Mouse (Mus musculus): ENCODE data around the gene Tbcc. TPM values are rescaled to one million over a fixed set of nuclear protein-coding genes. Genes with fewer than 3 reads are reported as not detected.

The Tbcc gene
- polyA plus RNA-seq, 1 experiment from 2014 or later = 61.6 TPM

DNA sequence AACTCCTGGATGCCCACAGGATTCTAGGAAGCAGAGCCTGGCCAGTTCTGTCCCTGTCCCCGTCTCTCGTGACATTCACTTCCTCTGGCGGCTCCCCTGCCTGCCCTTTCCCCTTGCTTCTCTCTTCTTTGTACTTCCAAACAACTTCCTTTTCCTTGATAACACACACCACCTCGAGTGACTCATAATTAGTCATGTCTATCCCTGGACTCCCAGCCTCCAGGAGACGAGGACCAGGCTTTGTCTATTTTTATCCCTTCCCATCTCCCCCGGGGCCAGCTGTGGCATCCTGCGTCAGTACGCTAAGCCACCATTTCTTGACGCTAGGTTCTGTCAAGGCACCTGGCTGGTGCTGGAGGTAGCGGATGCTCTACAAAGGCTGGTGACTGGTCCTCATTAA is 16.4 kb upstream of the Tbcc start:
- Histone ChIP-seq H3K4me2 (no peak overlapping the region), H3K9me3 (no peaks in the 10 kb centered on the region), H3K4me1 (no peaks in the 10 kb centered on the region), H3K9ac (no peak overlapping the region), H3K27ac (no peak overlapping the region), H3K27me3 (replicated peaks) (no peaks in the 10 kb centered on the region), H3K36me3 (replicated peaks) (no peaks in the 10 kb centered on the region), H3K4me3 (no peak overlapping the region)
- WGBS = 46% methylated on average over 10 of the region's 10 CpGs
- ATAC-seq (replicated peaks) = no peak

DNA sequence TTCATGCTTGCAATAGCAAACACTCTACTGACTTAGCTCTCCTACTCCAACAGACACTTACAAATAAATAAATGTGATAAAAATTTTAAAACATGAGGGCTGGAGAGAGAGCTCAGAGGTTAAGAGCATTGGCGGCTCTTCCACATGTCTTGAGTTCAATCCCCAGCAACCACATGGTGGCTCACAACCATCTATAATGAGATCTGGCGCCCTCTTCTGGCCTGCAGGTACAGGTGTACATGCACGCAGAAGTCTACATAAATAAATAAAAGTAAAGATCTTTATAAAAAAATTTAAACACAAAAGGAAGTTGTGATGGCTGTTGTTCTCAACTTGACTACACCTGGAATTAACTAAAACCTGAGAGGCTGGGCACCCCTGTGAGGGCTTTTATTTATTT is 14.9 kb upstream of the Tbcc start:
- Histone ChIP-seq H3K4me3 (no peak overlapping the region), H3K4me2 (no peak overlapping the region), H3K27ac (no peak overlapping the region), H3K4me1 (no peaks in the 10 kb centered on the region), H3K9ac (no peak overlapping the region), H3K27me3 (replicated peaks) (no peaks in the 10 kb centered on the region), H3K36me3 (replicated peaks) (no peaks in the 10 kb centered on the region), H3K9me3 (no peaks in the 10 kb centered on the region)
- 69% methylated on average over 3 of the region's 3 CpGs for WGBS
- no peak for ATAC-seq (replicated peaks)

DNA sequence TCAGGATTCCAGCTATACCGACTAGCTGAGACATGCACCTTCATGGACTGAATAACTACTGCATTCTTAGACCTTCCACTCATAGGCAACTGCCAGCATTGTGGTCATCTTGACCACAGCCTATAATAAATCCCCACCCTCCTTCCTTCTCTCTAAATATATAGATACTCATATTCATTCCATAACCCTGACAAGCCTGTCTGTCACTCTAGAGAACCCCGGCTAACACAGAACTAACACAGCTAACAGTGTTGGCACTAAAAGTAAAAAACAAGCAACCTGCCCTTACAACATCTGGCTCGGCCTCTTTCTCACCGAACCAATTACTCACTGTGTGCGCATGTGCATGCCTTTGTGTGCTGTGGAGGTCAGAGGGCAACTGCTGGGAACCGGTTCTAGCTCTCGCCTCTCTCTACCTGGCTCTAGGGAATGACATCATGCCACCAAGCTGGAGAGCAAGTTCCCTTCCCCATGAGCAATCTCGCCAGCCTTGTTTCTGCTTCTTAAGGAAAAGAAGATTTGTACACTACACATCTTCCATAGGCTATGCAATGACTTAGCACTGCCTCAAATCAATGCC is 14.0 kb upstream of the Tbcc start:
- Histone ChIP-seq H3K9ac (no peak overlapping the region), H3K36me3 (replicated peaks) (no peaks in the 10 kb centered on the region), H3K4me3 (no peak overlapping the region), H3K4me1 (no peaks in the 10 kb centered on the region), H3K27ac (no peak overlapping the region), H3K9me3 (no peaks in the 10 kb centered on the region), H3K27me3 (replicated peaks) (no peaks in the 10 kb centered on the region), H3K4me2 (no peak overlapping the region)
- WGBS = 81% methylated on average over 8 of the region's 8 CpGs
- ATAC-seq (replicated peaks) = no peak

DNA sequence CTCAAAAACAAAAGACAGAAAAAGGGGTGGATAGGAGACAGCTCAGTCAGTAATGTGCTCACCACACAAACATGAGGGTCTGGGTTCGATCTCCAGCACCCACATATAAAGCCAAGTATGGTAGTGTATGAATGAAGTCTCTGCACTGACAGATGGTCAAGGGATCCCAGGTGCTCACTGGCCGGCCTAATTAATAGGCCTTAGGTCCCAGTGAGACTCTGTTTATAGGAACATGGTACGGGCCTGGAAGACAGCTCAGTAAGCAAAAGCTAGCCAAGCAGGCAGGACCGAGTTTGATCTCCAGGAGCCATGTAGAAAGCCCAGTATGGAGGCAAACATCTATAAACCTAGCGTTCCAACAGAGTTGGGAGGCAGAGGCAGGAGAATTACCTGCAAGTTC is 13.4 kb upstream of the Tbcc start:
- Histone ChIP-seq H3K36me3 (replicated peaks) (no peaks in the 10 kb centered on the region), H3K9me3 (no peaks in the 10 kb centered on the region), H3K4me1 (no peaks in the 10 kb centered on the region), H3K4me3 (no peak overlapping the region), H3K9ac (no peak overlapping the region), H3K27ac (no peak overlapping the region), H3K27me3 (replicated peaks) (no peaks in the 10 kb centered on the region), H3K4me2 (no peak overlapping the region)
- WGBS = 75% methylated on average over 5 of the region's 5 CpGs
- ATAC-seq (replicated peaks) = no peak

DNA sequence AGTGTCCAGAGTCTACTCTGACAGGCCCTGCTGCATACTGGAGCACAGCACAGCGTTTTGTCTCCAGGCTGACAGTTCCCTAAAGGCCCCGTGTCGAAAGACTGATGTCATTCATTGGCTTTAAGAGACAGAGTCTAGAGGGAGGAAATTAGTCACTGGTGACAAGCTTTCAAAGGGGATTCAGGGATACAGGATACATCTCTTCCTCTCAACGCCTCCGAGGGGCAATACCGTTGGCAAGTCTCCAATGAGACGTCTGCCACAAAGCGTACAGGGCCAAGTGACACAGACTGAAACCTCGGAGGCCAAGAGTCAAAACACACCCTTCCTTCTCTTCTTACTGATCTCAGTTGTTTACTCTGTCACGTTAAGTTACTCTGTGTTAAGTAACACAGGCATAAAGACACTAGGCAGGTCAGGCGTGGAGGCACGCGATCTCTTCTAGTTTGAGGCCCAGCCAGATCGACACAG is 10.6 kb upstream of the Tbcc start:
- Histone ChIP-seq H3K36me3 (replicated peaks) (no peaks in the 10 kb centered on the region), H3K9me3 (no peaks in the 10 kb centered on the region), H3K4me3 (no peak overlapping the region), H3K4me2 (no peak overlapping the region), H3K9ac (no peak overlapping the region), H3K27me3 (replicated peaks) (no peaks in the 10 kb centered on the region), H3K27ac (no peak overlapping the region), H3K4me1 (no peaks in the 10 kb centered on the region)
- no peak for ATAC-seq (replicated peaks)
- 48% methylated on average over 14 of the region's 14 CpGs for WGBS

DNA sequence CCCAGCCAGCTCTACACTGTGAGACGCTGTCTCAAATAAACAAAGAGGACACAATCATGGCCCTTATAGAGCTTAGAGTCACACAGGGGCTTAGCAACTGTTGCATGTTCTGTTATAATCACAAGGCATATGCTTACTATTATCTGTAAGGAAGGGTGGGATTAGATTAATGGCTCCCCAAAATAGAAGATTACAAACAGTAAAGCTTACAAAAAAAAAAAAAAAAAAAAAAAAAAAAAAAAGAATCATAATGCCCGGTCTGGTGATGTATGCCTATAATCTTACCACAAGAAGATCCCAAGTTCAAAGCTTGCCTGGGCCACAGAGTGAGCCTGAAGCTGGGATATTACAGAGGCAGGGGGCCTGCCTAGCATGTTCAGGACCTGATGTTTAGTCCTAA is 10.2 kb upstream of the Tbcc start:
- Histone ChIP-seq H3K4me3 (no peak overlapping the region), H3K9me3 (no peaks in the 10 kb centered on the region), H3K36me3 (replicated peaks) (no peaks in the 10 kb centered on the region), H3K27me3 (replicated peaks) (no peaks in the 10 kb centered on the region), H3K9ac (no peak overlapping the region), H3K4me2 (no peak overlapping the region), H3K27ac (no peak overlapping the region), H3K4me1 (no peaks in the 10 kb centered on the region)
- no peak for ATAC-seq (replicated peaks)
- 76% methylated on average over 2 of the region's 2 CpGs for WGBS

DNA sequence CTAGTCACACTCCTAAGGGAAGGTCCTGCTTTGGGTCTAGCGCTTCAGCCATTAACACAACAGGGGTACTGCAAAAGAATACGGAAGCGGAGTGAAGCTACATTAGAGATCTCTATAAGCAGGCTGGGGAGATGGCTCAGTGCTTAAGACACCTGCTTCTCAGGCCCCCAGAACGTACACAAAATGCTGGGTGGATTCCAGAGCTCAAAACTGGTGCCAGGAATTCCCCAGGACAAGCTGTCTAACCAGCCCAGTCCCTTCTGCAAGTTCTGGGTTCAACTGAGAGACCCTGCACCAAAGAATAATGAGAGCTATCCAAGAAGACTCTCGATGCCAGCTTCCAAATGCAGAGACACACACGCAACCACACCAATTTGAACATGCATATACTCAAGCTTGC is 8.8 kb upstream of the Tbcc start:
- no peak for ATAC-seq (replicated peaks)
- no peaks in the 10 kb centered on the region for H3K27me3 ChIP-seq (replicated peaks)
- H3K4me2 ChIP-seq = no peak overlapping the region
- H3K4me1 ChIP-seq = peaks cover 9% of the 10 kb centered on the region
- no peak overlapping the region for H3K27ac ChIP-seq
- WGBS = 90% methylated on average over 6 of the region's 6 CpGs
- H3K9me3 ChIP-seq = no peaks in the 10 kb centered on the region
- H3K9ac ChIP-seq = no peak overlapping the region
- H3K4me3 ChIP-seq = no peak overlapping the region
- no peaks in the 10 kb centered on the region for H3K36me3 ChIP-seq (replicated peaks)

DNA sequence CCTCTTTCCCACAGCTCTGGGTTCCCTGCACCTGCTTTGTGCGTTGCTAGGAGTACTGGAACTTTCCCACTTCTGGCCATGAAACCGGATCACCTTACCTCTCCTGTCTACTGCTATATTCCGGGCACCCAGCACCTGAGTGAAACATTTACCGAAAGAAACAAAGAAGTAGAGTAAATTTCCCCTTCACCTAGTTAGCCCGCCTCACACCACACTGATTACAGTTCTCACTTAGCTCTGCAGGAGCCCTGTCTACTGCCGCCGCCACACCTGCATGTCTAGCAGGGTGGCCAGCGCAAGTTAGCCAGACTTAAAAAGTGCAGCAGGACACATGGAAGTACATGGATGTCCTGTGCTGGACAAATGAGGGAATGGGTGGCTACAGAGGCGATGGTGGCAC is 7.4 kb upstream of the Tbcc start:
- Histone ChIP-seq H3K4me1 (peaks cover 9% of the 10 kb centered on the region), H3K4me2 (no peak overlapping the region), H3K36me3 (replicated peaks) (no peaks in the 10 kb centered on the region), H3K4me3 (no peak overlapping the region), H3K9ac (no peak overlapping the region), H3K27ac (no peak overlapping the region), H3K9me3 (no peaks in the 10 kb centered on the region), H3K27me3 (replicated peaks) (no peaks in the 10 kb centered on the region)
- ATAC-seq (replicated peaks) = no peak
- 91% methylated on average over 9 of the region's 9 CpGs for WGBS

DNA sequence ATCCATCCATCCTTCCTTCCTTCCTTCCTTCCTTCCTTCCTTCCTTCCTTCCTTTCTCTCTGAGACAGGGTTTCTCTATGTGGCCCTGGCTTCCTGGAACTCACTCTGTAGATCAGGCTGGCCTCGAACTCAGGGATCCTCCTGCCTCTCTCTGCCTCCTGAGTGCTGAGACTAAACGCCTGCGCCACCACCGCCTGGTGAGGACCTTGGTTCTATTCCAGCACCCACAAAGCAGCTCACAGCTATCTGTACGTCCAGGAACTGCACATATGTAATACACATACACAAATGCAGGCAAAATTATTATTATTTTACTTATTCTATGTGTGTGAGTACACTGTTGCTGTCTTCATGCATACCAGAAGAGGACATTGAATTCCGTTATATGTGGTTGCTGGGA is 5.7 kb upstream of the Tbcc start:
- Histone ChIP-seq H3K4me3 (no peak overlapping the region), H3K36me3 (replicated peaks) (no peaks in the 10 kb centered on the region), H3K9ac (no peak overlapping the region), H3K4me2 (no peak overlapping the region), H3K9me3 (no peaks in the 10 kb centered on the region), H3K27me3 (replicated peaks) (no peaks in the 10 kb centered on the region), H3K27ac (no peak overlapping the region), H3K4me1 (peaks cover 17% of the 10 kb centered on the region)
- no peak for ATAC-seq (replicated peaks)
- 93% methylated on average over 6 of the region's 6 CpGs for WGBS

DNA sequence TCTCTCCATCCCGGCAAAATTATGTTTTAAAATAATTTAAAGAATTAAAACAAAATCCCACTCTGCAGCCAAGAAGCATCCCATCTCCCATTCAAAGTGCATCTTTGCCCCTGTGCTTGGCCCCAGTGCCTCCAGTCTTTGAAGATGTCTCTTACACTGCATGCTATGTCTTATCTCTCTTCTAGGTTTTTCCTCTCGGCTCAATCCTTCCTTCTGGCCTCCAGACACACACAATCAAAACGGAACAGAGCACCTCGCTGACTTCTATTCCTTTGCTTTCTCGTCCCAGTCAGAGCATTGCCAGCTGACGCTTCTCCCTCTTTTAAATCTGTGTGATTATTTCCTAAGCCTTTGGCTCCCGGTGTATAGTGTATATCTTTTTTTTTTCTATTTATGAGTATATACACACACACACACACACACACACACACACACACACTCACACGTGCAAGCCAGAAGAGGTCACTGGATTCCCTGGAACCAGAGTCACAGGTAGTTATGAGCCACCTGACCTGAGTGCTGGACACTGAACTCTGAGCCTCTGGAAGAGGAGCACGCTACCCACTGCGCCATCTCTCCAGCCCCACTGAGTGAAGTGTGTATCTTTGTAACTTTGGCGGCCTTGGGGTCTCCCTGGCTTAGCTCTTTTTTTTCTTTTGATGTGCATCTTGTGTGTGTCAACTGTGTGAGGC is 5.1 kb upstream of the Tbcc start:
- no peak for ATAC-seq (replicated peaks)
- H3K27me3 ChIP-seq (replicated peaks) = no peaks in the 10 kb centered on the region
- WGBS = 81% methylated on average over 11 of the region's 11 CpGs
- no peaks in the 10 kb centered on the region for H3K9me3 ChIP-seq
- H3K4me2 ChIP-seq = no peak overlapping the region
- H3K4me1 ChIP-seq = peaks cover 17% of the 10 kb centered on the region
- no peaks in the 10 kb centered on the region for H3K36me3 ChIP-seq (replicated peaks)
- H3K27ac ChIP-seq = no peak overlapping the region
- H3K4me3 ChIP-seq = no peak overlapping the region
- H3K9ac ChIP-seq = no peak overlapping the region

DNA sequence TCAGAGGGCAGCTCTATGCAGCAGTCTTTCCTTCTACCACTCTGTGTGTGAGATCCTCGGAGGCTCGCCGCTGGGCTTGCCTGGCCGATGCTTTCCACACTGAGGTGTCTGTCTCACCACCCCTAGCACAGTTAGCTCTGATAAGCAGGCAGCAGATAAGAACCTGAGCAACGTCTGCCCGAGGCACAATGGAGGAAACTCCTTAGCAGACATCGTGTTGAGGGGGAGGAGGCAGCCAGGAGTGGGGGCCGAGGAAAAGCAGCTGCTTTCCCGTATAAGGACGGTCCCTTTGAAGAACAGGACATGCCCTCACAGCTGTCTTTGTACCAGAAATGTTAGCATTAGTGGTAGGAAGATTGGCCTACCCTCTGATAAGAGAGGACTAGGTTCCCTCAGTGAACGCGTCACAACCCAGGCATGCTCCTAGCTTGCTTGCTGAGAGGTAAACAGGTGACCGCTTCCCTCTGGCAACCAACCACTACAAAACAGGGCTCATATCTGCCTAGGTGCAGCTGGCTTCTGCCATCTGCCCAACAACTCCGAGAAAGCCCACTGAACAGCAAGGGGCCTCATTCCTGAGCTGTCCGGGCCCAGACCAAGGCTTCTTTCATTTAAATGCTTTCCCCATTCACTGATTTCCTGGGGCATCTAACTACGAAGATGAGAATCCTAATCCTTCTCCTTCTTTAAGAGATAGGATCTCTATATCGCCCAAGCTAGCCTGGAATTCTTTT is 4.4 kb upstream of the Tbcc start:
- Histone ChIP-seq H3K4me2 (no peak overlapping the region), H3K27me3 (replicated peaks) (no peaks in the 10 kb centered on the region), H3K9me3 (no peaks in the 10 kb centered on the region), H3K4me3 (no peak overlapping the region), H3K4me1 (peaks cover 17% of the 10 kb centered on the region), H3K27ac (no peak overlapping the region), H3K36me3 (replicated peaks) (no peaks in the 10 kb centered on the region), H3K9ac (no peak overlapping the region)
- WGBS = 56% methylated on average over 17 of the region's 17 CpGs
- ATAC-seq (replicated peaks) = no peak

DNA sequence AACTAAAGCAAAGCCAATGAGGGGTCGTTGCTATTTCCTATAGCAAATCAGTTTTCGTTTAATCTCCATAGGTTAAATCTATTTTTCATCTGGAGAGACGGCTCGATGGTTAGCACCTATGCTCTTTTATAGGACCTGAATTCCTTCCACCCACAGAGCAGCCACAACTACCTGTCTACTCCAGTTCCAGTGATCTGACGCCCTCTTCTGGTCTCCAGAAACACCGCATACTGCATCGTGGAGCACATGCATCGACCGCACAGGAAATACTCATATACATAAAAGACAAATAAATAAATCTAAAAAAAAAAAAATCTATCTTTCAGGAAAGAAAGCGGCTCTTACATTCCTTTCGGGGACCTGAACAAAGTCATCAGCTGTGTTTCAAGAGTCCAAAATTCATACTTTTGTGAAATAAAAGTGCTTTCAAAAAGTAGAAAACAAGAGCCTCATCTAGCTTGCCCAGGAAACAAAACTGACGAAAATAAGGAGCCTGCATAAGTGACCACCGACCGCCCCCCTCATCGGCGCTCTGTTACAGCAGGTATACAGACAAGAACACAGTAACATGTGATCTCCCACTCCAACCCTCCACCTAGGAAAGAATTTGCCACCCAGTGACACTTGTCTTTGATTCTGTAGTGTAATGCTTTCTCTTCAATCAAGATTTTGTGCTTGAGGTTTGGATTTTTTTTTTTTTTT is 1.8 kb upstream of the Tbcc start:
- H3K27ac ChIP-seq = peak overlapping the region; percentile 98
- H3K4me2 ChIP-seq = peak overlapping the region; percentile 88
- H3K27me3 ChIP-seq (replicated peaks) = no peaks in the 10 kb centered on the region
- H3K4me3 ChIP-seq = peak overlapping the region; percentile 67
- no peaks in the 10 kb centered on the region for H3K9me3 ChIP-seq
- H3K36me3 ChIP-seq (replicated peaks) = no peaks in the 10 kb centered on the region
- peak overlapping the region; percentile 89 for H3K9ac ChIP-seq
- WGBS = 36% methylated on average over 16 of the region's 16 CpGs
- H3K4me1 ChIP-seq = peaks cover 41% of the 10 kb centered on the region
- ATAC-seq (replicated peaks) = no peak

Data from midbrain, embryonic 15.5 days (tissue).